Mouse (Mus musculus): ENCODE measurements around the gene Nfat5. TPM values are rescaled to one million over a fixed set of nuclear protein-coding genes. Genes with fewer than 3 reads are reported as not detected.

Gene Nfat5
- polyA plus RNA-seq, 1 experiment from 2014 or later = 9.6 TPM

- 0 out of 2 replicates have a peak overlapping the region, but pooled peaks have one; percentile 12 for H3K27ac ChIP-seq
- WGBS (ENCODE audit: missing documents) = 10% methylated on average over 3 of the region's 3 CpGs
- H3K79me2 ChIP-seq (ENCODE audit: inconsistent target) = no peaks in the 10 kb centered on the region
- no peak overlapping the region for H3K4me3 ChIP-seq (ENCODE audit: inconsistent target)
- no peaks in the 10 kb centered on the region for H3K36me3 ChIP-seq (ENCODE audit: inconsistent target)
These were observed 23.6 kb upstream of the Nfat5 start for GRCm38 (mm10) chr8:107269617-107270139.

- 0 out of 2 replicates have a peak overlapping the region, but pooled peaks have one; percentile 12 for H3K27ac ChIP-seq
- whole genome bisulfite sequencing (ENCODE audit: missing documents) = 95% methylated on average over 4 of the region's 4 CpGs
- no peak overlapping the region for H3K4me3 ChIP-seq (ENCODE audit: inconsistent target)
These were observed 23.0 kb upstream of the Nfat5 start for GRCm38 (mm10) chr8:107270287-107270686.

GRCm38 (mm10) chr8:107270751-107271150, 22.5 kb upstream of the Nfat5 start:
- no peaks in the 10 kb centered on the region for H3K79me2 ChIP-seq (ENCODE audit: inconsistent target)
- no peaks in the 10 kb centered on the region for H3K36me3 ChIP-seq (ENCODE audit: inconsistent target)
- H3K4me3 ChIP-seq (ENCODE audit: inconsistent target) = no peak overlapping the region
- no peak overlapping the region for H3K27ac ChIP-seq
- WGBS (ENCODE audit: missing documents) = 84% methylated on average over 11 of the region's 11 CpGs

More at GRCm38 (mm10) chr8:107270287-107270686, 23.0 kb upstream of the Nfat5 start:
- no peaks in the 10 kb centered on the region for H3K36me3 ChIP-seq (ENCODE audit: inconsistent target)
- no peaks in the 10 kb centered on the region for H3K79me2 ChIP-seq (ENCODE audit: inconsistent target)

- H3K4me3 ChIP-seq (ENCODE audit: inconsistent target) = no peak overlapping the region
These were observed 15.9 kb upstream of the Nfat5 start for GRCm38 (mm10) chr8:107277323-107277883.

GRCm38 (mm10) chr8:107278571-107278970, 14.7 kb upstream of the Nfat5 start:
- H3K27ac ChIP-seq = no peak overlapping the region
- H3K4me3 ChIP-seq (ENCODE audit: inconsistent target) = no peak overlapping the region
- WGBS (ENCODE audit: missing documents) = 93% methylated on average over 1 of the region's 1 CpGs
- H3K36me3 ChIP-seq (ENCODE audit: inconsistent target) = no peaks in the 10 kb centered on the region
- no peaks in the 10 kb centered on the region for H3K79me2 ChIP-seq (ENCODE audit: inconsistent target)

More at GRCm38 (mm10) chr8:107277323-107277883, 15.9 kb upstream of the Nfat5 start:
- Histone ChIP-seq H3K79me2 (ENCODE audit: inconsistent target) (no peaks in the 10 kb centered on the region), H3K36me3 (ENCODE audit: inconsistent target) (no peaks in the 10 kb centered on the region), H3K27ac (peak overlapping the region; percentile 55)
- 1% methylated on average over 5 of the region's 5 CpGs for WGBS (ENCODE audit: missing documents)

GRCm38 (mm10) chr8:107286686-107287085, 6.6 kb upstream of the Nfat5 start:
- WGBS (ENCODE audit: missing documents) = 91% methylated on average over 9 of the region's 9 CpGs
- Histone ChIP-seq H3K79me2 (ENCODE audit: inconsistent target) (no peaks in the 10 kb centered on the region), H3K4me3 (ENCODE audit: inconsistent target) (no peak overlapping the region), H3K27ac (no peak overlapping the region), H3K36me3 (ENCODE audit: inconsistent target) (no peaks in the 10 kb centered on the region)

- H3K4me3 ChIP-seq (ENCODE audit: inconsistent target) = no peak overlapping the region
- H3K79me2 ChIP-seq (ENCODE audit: inconsistent target) = no peaks in the 10 kb centered on the region
- no peak overlapping the region for H3K27ac ChIP-seq
- no peaks in the 10 kb centered on the region for H3K36me3 ChIP-seq (ENCODE audit: inconsistent target)
- 96% methylated on average over 5 of the region's 5 CpGs for WGBS (ENCODE audit: missing documents)
These were observed 5.7 kb upstream of the Nfat5 start for GRCm38 (mm10) chr8:107287522-107287921.

GRCm38 (mm10) chr8:107291171-107291601, 2.1 kb upstream of the Nfat5 start:
- Histone ChIP-seq H3K79me2 (ENCODE audit: inconsistent target) (peaks cover 21% of the 10 kb centered on the region), H3K27ac (no peak overlapping the region), H3K4me3 (ENCODE audit: inconsistent target) (no peak overlapping the region), H3K36me3 (ENCODE audit: inconsistent target) (no peaks in the 10 kb centered on the region)
- WGBS (ENCODE audit: missing documents) = 34% methylated on average over 4 of the region's 4 CpGs

GRCm38 (mm10) chr8:107292119-107292927, 947 bp upstream of the Nfat5 start:
- Histone ChIP-seq H3K27ac (peak overlapping the region; percentile 86), H3K36me3 (ENCODE audit: inconsistent target) (no peaks in the 10 kb centered on the region), H3K4me3 (ENCODE audit: inconsistent target) (peak overlapping the region; percentile 46), H3K79me2 (ENCODE audit: inconsistent target) (peaks cover 33% of the 10 kb centered on the region)
- WGBS (ENCODE audit: missing documents) = 58% methylated on average over 18 of the region's 18 CpGs

- WGBS (ENCODE audit: missing documents) = 2% methylated on average over 62 of the region's 98 CpGs
- Histone ChIP-seq H3K79me2 (ENCODE audit: inconsistent target) (peaks cover 47% of the 10 kb centered on the region), H3K27ac (0 out of 2 replicates have a peak overlapping the region, but pooled peaks have one; percentile 27), H3K36me3 (ENCODE audit: inconsistent target) (no peaks in the 10 kb centered on the region), H3K4me3 (ENCODE audit: inconsistent target) (peak overlapping the region; percentile 52)
These were observed 665 bp downstream of the Nfat5 start for GRCm38 (mm10) chr8:107293641-107294628.

GRCm38 (mm10) chr8:107295450-107295849, 2.2 kb downstream of the Nfat5 start:
- Histone ChIP-seq H3K79me2 (ENCODE audit: inconsistent target) (peaks cover 62% of the 10 kb centered on the region), H3K27ac (no peak overlapping the region), H3K4me3 (ENCODE audit: inconsistent target) (no peak overlapping the region), H3K36me3 (ENCODE audit: inconsistent target) (no peaks in the 10 kb centered on the region)
- WGBS (ENCODE audit: missing documents) = 91% methylated on average over 1 of the region's 1 CpGs

GRCm38 (mm10) chr8:107311876-107312275, 18.6 kb downstream of the Nfat5 start:
- H3K36me3 ChIP-seq (ENCODE audit: inconsistent target) = no peaks in the 10 kb centered on the region
- H3K4me3 ChIP-seq (ENCODE audit: inconsistent target) = no peak overlapping the region
- H3K79me2 ChIP-seq (ENCODE audit: inconsistent target) = peaks cover 99% of the 10 kb centered on the region
- no peak overlapping the region for H3K27ac ChIP-seq

GRCm38 (mm10) chr8:107324142-107324541, 30.9 kb downstream of the Nfat5 start:
- Histone ChIP-seq H3K36me3 (ENCODE audit: inconsistent target) (0 out of 2 replicates have a peak, but pooled peaks cover 5% of the 10 kb centered on the region), H3K79me2 (ENCODE audit: inconsistent target) (peaks cover 30% of the 10 kb centered on the region; the same call in 1 of the 2 replicates), H3K27ac (no peak overlapping the region), H3K4me3 (ENCODE audit: inconsistent target) (no peak overlapping the region)
- WGBS (ENCODE audit: missing documents) = 0% methylated on average over 1 of the region's 1 CpGs

- 11% methylated on average over 1 of the region's 1 CpGs for WGBS (ENCODE audit: missing documents)
- no peaks in the 10 kb centered on the region for H3K79me2 ChIP-seq (ENCODE audit: inconsistent target)
- 0 out of 2 replicates have a peak, but pooled peaks cover 5% of the 10 kb centered on the region for H3K36me3 ChIP-seq (ENCODE audit: inconsistent target)
- no peak overlapping the region for H3K4me3 ChIP-seq (ENCODE audit: inconsistent target)
- H3K27ac ChIP-seq = no peak overlapping the region
These were observed 36.3 kb downstream of the Nfat5 start for GRCm38 (mm10) chr8:107329595-107329994.

All from macrophage (primary cell).